Mouse (Mus musculus): ENCODE measurements around the gene Sim1.

GRCm38 (mm10) chr10:50910861-50911410 lies 16.4 kb downstream of the Sim1 start:
- TF ChIP-seq CTCF (IDR thresholded peaks at IDR 0.05; ENCODE audit: borderline replicate concordance, extremely low read depth, insufficient read depth, insufficient read length) (no peak), POLR2A (IDR thresholded peaks at IDR 0.05; ENCODE audit: borderline replicate concordance, extremely low read depth, insufficient read depth, insufficient read length, poor library complexity, severe bottlenecking) (no peak)
